Mouse (Mus musculus) left cerebral cortex, postnatal 25 days (tissue): ENCODE measurements around the gene Foxo6. TPM values are rescaled to one million over a fixed set of nuclear protein-coding genes. Genes with fewer than 3 reads are reported as not detected.
A peak's percentile ranks its signal among the peaks of the same experiment; 100 is the strongest.

ENCODE experiments used
- DNase-seq, 2 experiments: peaks; one replicate each; pipeline ENCODE4 v3.0.0; 2022; ENCODE audit warnings: low spot score in 2 of 2, mixed read lengths in 1 of 2
- intact Hi-C: fragments of 180-260 bp; cut with DNase I; formaldehyde crosslinking; loops from one replicate; pipeline ENCODE4 v1.15.1; 2025
- total RNA-seq, 2 experiments: library from RNA; stranded (reverse); gene quantifications; 2 replicates each; pipeline ENCODE4 v1.2.3; 2021

Foxo6 gene
- total RNA-seq, 2 experiments from 2014 or later = 11.3 to 16.6 TPM

DNA sequence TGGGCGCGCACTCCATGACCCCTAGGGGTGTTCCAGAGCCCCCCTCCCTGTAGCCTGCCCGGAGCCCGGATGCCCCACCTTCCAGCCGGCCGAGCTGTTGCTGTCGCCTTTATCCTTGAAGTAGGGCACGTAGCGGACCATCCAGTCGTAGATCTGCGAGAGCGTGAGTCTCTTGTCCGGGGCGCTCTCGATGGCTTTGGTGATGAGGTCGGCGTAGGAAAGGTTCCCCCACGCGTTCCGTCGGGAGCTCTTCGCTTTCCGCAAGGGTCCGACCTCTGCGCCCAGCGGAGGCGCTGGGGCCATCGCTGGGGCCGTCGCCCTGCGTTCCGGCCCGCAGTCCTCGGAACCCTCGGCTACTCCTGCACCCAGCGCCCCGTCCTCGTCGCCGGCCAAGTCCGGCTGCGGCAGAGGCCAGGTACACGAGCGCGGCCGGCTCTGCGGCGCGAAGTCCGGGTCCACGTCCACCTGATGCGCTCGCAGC, 348 bp downstream of the Foxo6 start:
- intact Hi-C loops = loop anchor here (5.0 kb wide), 2 partner anchors 44 to 60 kb away; no protein-coding TSS in a partner anchor
- no peak for DNase-seq

DNA sequence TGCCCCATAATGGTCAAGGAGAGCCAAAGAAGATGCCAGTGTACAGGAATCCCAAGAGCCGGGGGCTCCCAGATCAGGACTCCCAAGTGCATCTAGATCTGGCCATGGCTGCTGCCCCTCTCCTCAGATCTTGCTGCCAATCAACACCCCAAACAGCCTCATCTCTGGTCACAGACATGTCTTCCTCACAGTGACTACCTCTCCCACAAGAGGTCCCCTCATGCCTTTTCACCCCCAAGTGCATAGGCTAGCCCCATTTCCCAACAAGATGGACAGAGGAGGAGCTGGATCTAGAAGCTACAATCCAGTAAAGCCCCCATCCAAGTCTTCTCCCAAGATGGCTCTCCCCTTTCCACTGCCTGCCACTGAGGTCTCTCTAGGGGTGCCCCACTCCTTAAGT, 1.4 kb downstream of the Foxo6 start:
- no peak for DNase-seq
- intact Hi-C loops = loop anchor here (5.0 kb wide), 2 partner anchors 43 to 58 kb away; no protein-coding TSS in a partner anchor

GRCm38 (mm10) chr4:120285223-120285622, 1.9 kb downstream of the Foxo6 start:
- no peak for DNase-seq
- intact Hi-C loops = loop anchor here (5.0 kb wide), 2 partner anchors 43 to 58 kb away; no protein-coding TSS in a partner anchor

DNA sequence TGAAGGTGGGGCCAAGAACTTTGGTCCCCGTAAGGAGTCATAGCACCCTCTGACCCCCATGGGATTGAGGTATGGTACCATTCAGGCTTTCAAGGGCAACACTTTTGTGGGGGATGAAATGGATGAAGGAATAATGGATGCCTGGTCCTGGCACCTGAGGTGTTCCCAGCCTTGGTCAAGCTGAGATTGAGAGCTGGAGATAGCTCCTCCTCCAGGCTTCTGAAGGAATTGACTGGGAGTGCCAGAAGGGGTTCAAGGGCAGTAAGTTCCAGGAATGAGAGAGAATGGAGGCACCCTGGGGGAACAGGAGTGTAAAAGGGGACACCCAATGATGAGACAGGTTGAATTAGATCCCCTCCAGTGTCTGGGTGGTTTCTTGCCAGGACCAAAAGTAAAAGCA, 3.0 kb downstream of the Foxo6 start:
- intact Hi-C loops = no loop called here
- no peak for DNase-seq

DNA sequence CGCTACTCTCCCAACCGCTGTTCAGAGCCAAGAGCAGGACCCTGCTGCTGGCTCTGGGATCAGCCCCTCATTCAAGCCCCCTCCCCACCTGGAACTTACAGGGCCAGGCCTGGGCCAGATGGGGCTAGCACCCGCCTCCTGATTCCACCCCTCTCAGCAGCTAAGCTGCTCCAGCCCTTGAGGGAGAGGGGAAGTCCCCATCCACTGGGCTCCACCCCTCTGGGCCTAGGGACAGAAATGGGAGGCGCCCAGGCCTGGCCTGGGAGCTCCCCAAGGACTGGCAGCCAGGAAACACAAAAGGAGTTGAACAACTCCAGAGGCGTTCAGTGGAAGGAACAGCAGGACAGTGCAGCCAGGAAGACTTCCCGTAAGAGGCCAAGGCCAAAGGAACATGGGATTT, 4.0 kb downstream of the Foxo6 start:
- intact Hi-C loops = no loop called here
- DNase-seq = peak in 1 of 2 experiments; percentile 68

GRCm38 (mm10) chr4:120282568-120283091, 4.5 kb downstream of the Foxo6 start:
- intact Hi-C loops = no loop called here
- DNase-seq = peak; percentile 73 to 74

GRCm38 (mm10) chr4:120281011-120281410, 6.1 kb downstream of the Foxo6 start:
- DNase-seq = no peak
- intact Hi-C loops = no loop called here

- intact Hi-C loops = no loop called here
- DNase-seq = peak in 1 of 2 experiments; percentile 80
These were observed 6.7 kb downstream of the Foxo6 start for GRCm38 (mm10) chr4:120280432-120280831.

DNA sequence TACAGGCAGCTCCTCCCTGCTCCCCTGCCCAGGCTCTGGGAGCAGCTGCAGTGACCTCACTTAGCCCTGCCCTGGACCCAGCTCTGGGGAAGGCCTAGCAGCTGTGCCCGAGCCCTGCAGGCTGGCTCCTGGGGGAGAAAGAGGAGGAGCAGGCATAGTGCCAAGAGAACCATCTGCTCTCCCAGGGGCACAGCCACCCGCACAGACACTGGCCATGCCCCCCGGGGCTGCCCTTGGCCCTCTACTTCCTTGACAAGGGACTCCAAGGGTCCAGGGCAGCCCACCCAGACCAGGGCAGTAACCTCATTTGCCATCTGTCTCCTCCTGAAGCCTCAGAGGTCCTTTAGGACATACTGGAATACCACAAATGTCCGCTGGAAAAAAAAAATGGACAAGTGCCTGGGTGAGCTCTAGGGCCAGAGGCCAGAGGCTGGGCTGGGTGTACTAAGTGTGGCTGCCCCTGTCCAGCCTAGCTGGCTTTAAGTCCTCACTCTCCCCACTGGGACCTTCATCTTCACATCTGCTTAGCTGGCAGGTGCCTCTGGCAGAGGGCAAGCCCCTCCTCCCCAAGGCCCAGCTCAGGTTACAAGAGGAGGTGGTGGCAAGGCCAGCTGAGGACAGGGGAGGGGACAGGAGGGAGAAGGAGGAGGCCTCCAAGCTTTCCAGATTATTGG, 9.8 kb downstream of the Foxo6 start:
- DNase-seq = no peak
- intact Hi-C loops = no loop called here

DNA sequence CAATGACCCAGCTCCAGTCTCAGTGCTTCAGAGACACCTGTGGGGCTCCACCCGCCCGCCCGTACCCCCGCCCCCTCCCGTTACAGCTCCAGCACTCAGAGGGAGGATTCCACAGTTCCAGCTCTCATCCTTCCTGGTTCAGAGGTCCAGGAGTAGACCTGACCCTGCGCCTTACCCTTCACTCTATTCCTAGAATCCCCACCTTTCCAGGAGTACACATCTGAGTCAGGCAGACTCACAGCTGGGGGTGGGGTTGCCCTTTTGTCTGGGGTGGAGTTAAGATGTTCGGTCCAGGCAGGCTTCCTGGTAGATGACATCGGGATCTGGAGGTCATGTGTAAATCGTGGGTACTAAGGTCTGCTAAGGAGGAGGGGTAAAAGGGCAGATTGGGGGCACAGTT, 11.7 kb downstream of the Foxo6 start:
- intact Hi-C loops = no loop called here
- no peak for DNase-seq

DNA sequence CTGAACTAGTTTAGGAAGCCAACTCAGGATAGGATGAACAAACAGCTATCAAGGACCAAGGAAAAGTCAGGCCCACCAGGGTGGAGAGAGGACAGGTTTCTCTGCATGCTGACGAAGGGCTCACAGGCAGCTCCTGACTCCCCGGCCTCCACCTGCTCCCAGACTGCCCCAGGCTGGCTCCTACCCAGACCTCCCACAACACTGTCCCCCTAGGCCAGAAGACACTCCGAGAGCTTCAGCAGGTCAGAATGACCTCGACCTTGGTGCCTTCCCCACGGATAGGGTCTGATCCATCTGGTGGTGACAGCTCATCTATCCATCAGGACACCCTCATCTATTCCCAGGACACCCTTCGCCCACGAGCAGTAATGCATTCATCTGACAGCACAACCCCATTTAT, 13.6 kb downstream of the Foxo6 start:
- no peak for DNase-seq
- intact Hi-C loops = no loop called here

DNA sequence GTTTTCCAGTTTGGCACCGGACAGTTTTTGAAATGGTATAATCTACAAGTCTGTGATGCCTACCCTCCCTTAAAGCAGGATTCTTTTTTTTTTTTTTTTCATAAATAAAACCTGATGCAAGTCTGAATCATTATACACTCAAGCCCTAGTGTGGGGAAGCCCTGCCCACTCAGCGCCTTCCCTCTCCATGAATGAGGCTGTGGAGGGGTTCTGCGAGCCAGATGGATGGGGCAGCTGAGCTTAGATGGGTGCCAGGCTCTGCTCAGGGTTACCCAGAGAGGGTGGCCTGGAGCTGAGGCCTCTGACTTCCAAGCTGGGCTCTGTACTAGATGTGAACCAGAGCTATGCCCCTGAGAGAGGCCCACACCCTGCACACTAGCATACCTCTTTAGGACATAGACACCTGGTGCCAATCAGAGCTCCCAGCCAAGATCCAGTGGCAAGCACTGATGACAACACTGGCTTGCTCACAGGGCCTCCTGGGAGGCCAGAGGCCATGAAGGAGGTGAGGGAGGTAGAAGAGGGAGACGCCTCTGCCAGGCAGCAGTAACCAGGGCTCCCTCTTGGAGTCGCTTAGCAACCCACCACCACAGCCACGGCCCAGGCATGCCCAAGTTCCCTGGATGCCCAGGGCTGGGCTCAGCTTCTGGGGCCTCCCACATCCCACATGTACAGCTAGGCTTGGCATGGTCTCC, 15.1 kb downstream of the Foxo6 start:
- peak in 1 of 2 experiments; percentile 78 for DNase-seq
- intact Hi-C loops = no loop called here

- DNase-seq = no peak
- intact Hi-C loops = no loop called here
These were observed 15.9 kb downstream of the Foxo6 start for GRCm38 (mm10) chr4:120271208-120271607.

DNA sequence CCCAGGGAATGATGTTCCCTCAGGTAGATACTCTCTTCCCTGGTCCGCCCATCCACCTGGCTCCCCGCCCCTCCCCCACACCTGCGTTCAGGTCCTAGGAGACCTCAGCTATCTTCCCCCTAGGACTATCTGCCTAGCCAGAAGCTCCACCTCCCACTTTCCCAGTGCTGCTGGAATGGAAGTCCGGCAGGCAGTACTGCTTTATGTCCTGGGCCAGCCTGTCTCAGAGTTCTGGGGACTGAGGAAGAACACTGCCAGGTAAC, 16.3 kb downstream of the Foxo6 start:
- no peak for DNase-seq
- intact Hi-C loops = no loop called here

GRCm38 (mm10) chr4:120270148-120270936, 16.8 kb downstream of the Foxo6 start:
- DNase-seq = no peak
- intact Hi-C loops = no loop called here

DNA sequence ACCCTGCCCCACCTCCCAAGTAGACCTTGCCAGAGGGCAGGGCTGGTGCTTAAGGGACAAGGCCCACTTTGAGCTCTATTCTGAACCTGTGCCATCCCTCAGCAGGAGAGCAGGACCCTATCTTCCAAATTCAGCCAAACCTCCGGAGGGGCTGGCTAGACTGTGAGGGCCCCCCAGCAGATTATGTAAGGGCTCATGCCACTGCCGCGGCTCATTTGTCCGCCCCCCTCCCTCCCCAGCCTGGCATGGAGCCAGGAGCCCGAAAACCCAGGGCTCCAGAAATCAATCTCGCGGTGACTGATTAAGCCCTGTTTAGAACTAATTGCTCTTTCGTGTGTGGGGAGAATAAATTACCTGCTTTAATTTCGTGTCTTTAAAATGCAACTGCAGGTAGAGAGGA, 17.7 kb downstream of the Foxo6 start:
- intact Hi-C loops = no loop called here
- DNase-seq = no peak

- DNase-seq = no peak
- intact Hi-C loops = no loop called here
These were observed 18.7 kb downstream of the Foxo6 start for GRCm38 (mm10) chr4:120268214-120269061.

DNA sequence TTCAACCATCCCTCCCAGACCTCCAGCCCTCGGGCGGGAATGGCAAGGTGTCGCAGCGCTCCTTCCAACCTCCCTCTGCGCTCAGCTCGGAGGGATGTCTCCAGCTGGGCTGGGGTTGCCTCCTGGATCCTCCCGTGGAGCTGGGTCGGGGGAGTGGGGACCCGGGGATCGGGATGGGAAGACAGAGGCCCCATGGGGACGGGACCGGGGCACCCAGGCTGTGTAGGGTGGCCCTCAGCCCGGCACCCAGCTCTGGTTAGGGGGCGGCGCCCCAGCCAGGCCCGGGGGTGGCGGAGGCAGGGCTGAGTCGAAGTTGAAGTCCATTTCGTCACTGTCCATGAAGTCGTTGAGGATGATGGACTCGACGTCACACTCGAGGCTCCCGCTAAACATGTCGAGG, 19.5 kb downstream of the Foxo6 start:
- intact Hi-C loops = no loop called here
- DNase-seq = no peak

DNA sequence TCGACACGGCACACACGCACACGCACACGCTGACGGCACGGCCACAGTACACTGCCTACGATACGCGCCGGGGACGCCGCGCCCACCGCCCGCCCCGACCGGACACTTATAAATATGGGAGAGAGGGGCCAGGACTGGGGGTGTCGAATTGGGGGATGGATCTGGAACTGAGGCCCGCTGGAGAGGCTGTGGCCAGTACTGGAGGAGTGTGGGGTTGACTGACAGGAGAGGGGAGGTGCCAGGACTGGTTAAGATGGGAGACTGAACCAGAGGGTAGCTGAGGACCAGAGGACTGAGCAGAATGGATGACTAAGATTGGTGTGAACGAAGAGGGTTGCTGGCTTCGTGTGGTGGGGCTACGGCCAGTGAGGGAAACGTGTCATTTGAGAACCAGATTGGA, 20.0 kb downstream of the Foxo6 start:
- intact Hi-C loops = no loop called here
- DNase-seq = no peak
